ENCODE assay signal across 13 mouse cellular contexts in genomic region chr11:58015339-58015738, GRCm38 (mm10).
"Had no signal": no experiment of that assay in that cellular context is flagged by ENCODE, and none has a peak within 500 bp of the region (broad histone marks: within the 10 kb centered on the region; RNA-seq: fewer than 3 reads in every experiment).

No protein-coding gene starts in this region.

- ATAC-seq: intestine, postnatal 0 days; lung, postnatal 0 days had no signal

- H3K27ac ChIP-seq: left cerebral cortex, adult 2 months; limb, embryonic 10.5 days; midbrain, embryonic 10.5 days had no signal

- H3K9me3 ChIP-seq: limb, embryonic 10.5 days; midbrain, embryonic 10.5 days had no signal

- H3K4me3 ChIP-seq: left cerebral cortex, adult 2 months; limb, embryonic 10.5 days; midbrain, embryonic 10.5 days had no signal

- DNase-seq: kidney, adult 8-10 months; kidney, postnatal 25 days; lung, adult 2 months; lung, postnatal 4 days; midbrain, embryonic 14.5 days; right cerebral cortex, adult 18-20 months; right cerebral cortex, postnatal 25 days; thymus, postnatal 4 days had no signal
